Comparison of ENCODE assay signal across 8 mouse cellular contexts in the genomic region with DNA sequence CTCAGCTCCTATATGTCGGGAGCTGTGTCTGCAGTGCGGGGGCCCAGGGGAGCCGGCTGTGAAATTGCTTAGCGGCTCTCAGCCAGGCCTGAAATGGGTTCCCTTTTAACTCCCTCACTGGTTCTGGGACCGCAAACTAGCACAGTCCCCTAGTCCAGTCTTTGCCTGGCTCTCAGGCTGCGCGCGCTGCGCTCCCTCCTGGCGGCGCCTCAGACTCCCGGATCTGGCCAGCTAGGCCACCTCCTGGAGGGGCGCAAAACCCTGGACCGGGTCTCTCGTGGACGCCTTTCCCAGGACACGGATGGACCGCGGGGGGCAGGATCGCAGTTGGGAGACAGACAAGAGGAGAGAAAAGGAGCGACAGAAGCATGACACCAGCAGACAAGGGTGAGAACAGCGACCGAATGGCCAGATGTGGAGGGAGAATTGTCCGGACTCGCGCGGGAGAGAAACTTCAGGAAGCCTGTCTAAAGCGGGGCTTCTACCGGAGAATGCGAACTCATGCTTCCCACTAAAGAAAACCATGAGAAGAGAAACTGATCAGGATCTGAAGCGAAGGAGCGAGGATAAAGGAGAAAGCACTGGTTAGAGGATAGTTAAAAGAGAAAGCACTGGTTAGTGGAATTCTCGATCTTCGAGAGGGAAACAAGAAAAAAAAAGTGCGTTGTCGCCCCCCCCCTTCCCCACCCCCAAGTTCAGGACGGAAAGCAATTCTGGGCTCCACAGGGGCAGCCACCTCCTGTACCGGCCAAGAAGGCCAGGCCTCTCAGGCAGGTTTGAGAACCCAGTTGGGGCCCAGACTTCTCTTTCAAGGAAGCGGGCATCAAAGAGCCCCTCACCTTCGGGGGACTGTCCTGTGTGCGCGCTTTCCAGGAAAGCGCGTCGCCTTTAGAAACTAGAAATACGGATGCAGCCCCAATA. TPM values are rescaled to one million over a fixed set of nuclear protein-coding genes. Genes with fewer than 3 reads are reported as not detected.
DNase-seq lines count a peak whose midpoint lies in the region; ATAC-seq and TF ChIP-seq lines count a peak whose summit lies in the region.

No protein-coding gene starts in this region.

- intact Hi-C loops in heart, postnatal 10 days (cut with DNase I) = no loop called here

- H3K9me3 ChIP-seq in limb, embryonic 13.5 days = no peaks in the 10 kb centered on the region
- no peaks in the 10 kb centered on the region for H3K9me3 ChIP-seq in midbrain, postnatal 0 days (ENCODE audit: low read length)

- H3K4me2 ChIP-seq in limb, embryonic 13.5 days (replicated peaks) = peak overlapping the region; percentile 62
- peak overlapping the region; percentile 73 for H3K4me2 ChIP-seq in midbrain, postnatal 0 days (ENCODE audit: low read depth, low read length, poor library complexity, severe bottlenecking)

- peak; percentile 67 for TF ChIP-seq CTCF in midbrain, postnatal 0 days (IDR thresholded peaks at IDR 0.05)

- no peak for ATAC-seq in limb, embryonic 13.5 days (ENCODE audit: low FRiP score, low read depth)
- no peak for ATAC-seq in midbrain, postnatal 0 days (ENCODE audit: low FRiP score)

- DNase-seq in 3T3-L1 (ENCODE audit: low read depth, low spot score) = peak; percentile 35
- peak; percentile 42 for DNase-seq in ZHBTc4 (ENCODE audit: low read depth, low spot score)
- DNase-seq in heart, postnatal 10 days = peak; percentile 36 to 45
- no peak for DNase-seq in midbrain, postnatal 0 days (ENCODE audit: low spot score)
- DNase-seq in layer of hippocampus, postnatal 10 days (ENCODE audit: low spot score in 2 of 2) = no peak
- DNase-seq in gastrocnemius, adult 18-20 months (ENCODE audit: low spot score) = no peak
- DNase-seq in urinary bladder, postnatal 14 days (ENCODE audit: low spot score) = no peak

- H3K4me1 ChIP-seq in limb, embryonic 13.5 days = peaks cover 32% of the 10 kb centered on the region
- peaks cover 2% of the 10 kb centered on the region; the same call in 1 of the 2 replicates for H3K4me1 ChIP-seq in midbrain, postnatal 0 days (ENCODE audit: insufficient read depth, low read length)

- H3K36me3 ChIP-seq in limb, embryonic 13.5 days = no peaks in the 10 kb centered on the region
- no peaks in the 10 kb centered on the region for H3K36me3 ChIP-seq in midbrain, postnatal 0 days (ENCODE audit: insufficient read depth, low read length)

- H3K9ac ChIP-seq in limb, embryonic 13.5 days = peak overlapping the region; percentile 25; the same call in 1 of the 2 replicates
- H3K9ac ChIP-seq in midbrain, postnatal 0 days (replicated peaks; ENCODE audit: low read length, poor library complexity, severe bottlenecking) = peak overlapping the region; percentile 50

- H3K27ac ChIP-seq in limb, embryonic 13.5 days = no peak overlapping the region
- H3K27ac ChIP-seq in midbrain, postnatal 0 days (ENCODE audit: low read depth, low read length) = peak overlapping the region; percentile 65

- under 1% methylated on average over 46 of the region's 46 CpGs for WGBS in limb, embryonic 13.5 days
- WGBS in midbrain, postnatal 0 days = 3% methylated on average over 46 of the region's 46 CpGs

- H3K4me3 ChIP-seq in limb, embryonic 13.5 days = peak overlapping the region; percentile 37
- H3K4me3 ChIP-seq in midbrain, postnatal 0 days (ENCODE audit: low read depth, low read length) = peak overlapping the region; percentile 31

- H3K27me3 ChIP-seq in limb, embryonic 13.5 days = peaks cover 94% of the 10 kb centered on the region
- H3K27me3 ChIP-seq in midbrain, postnatal 0 days (ENCODE audit: insufficient read depth, low read length) = peaks cover 12% of the 10 kb centered on the region

RNA-seq across cellular contexts. Expression of a gene that starts 4.4 kb away (rescaled TPM):
- 1 to 10 TPM; 4.3 to 5.8 TPM for total RNA-seq in heart, postnatal 10 days (2021)
- polyA plus RNA-seq in limb, embryonic 13.5 days (2015; fragmentation: Nextera tagmentation; extraction: Ambion mirVana) = 14.1 and 14.4 TPM in 2 replicates
- 68.5 and 76.4 TPM in 2 replicates for total RNA-seq in midbrain, postnatal 0 days (2014; rRNA removed)
- 21.2 and 26.5 TPM in 2 replicates for polyA plus RNA-seq in midbrain, postnatal 0 days (2015; fragmentation: Nextera tagmentation; extraction: Ambion mirVana)
- total RNA-seq in layer of hippocampus, postnatal 10 days (2021) = under 1 TPM; 0.40 to 0.80 TPM
- not detected for total RNA-seq in gastrocnemius, adult 18-20 months (2021)

Comparison
In these comparisons a context has a peak if more than half of its experiments do, and no peak if none do; other contexts are left out.
1. DNase-seq: peak in 3T3-L1 (single experiment), ZHBTc4 (single experiment) and heart, postnatal 10 days (2 of 2); none in midbrain, postnatal 0 days (single experiment), layer of hippocampus, postnatal 10 days (0 of 2), gastrocnemius, adult 18-20 months (single experiment) and urinary bladder, postnatal 14 days (single experiment).
2. RNA of a gene that starts 4.4 kb away (total RNA-seq): 68.5 to 76.4 TPM in midbrain, postnatal 0 days; 4.3 to 5.8 TPM in heart, postnatal 10 days, 0.40 to 0.80 TPM in layer of hippocampus, postnatal 10 days and not detected in gastrocnemius, adult 18-20 months; every median in the first group is over 10 times any median in the second.